Mouse (Mus musculus) embryonic facial prominence, embryonic 11.5 days (tissue): ENCODE measurements around the gene Actg2. TPM values are rescaled to one million over a fixed set of nuclear protein-coding genes. Genes with fewer than 3 reads are reported as not detected.

ENCODE experiments used
- ATAC-seq: fragments of 200-750 bp; cut with Nextera tagmentation; replicated peaks from 2 replicates; pipeline ENCODE4 v1.8.0; 2017; ENCODE audit warnings: low read depth; ENCODE audit not compliant: insufficient number of reproducible peaks, low FRiP score, low TSS enrichment
- DNase-seq: peaks from one replicate; pipeline ENCODE4 v3.0.0-alpha.2; 2015; ENCODE audit warnings: low spot score
- H3K27ac ChIP-seq: fragments of 300-500 bp; sonication (generic); replicated peaks from 2 replicates; pipeline ENCODE4 v1.5.1; 2014; ENCODE audit warnings: mild to moderate bottlenecking, low read depth, low read length, control low read depth
- H3K27me3 ChIP-seq: fragments of 300-500 bp; sonication (generic); 2 replicates; pipeline ENCODE4 v1.6.1; 2014; ENCODE audit warnings: mild to moderate bottlenecking, low read length, moderate library complexity, mixed read lengths; ENCODE audit not compliant: control insufficient read depth, insufficient read depth
- H3K36me3 ChIP-seq: fragments of 300-500 bp; sonication (generic); replicated peaks from 2 replicates; pipeline ENCODE4 v1.6.1; 2014; ENCODE audit warnings: low read depth, mild to moderate bottlenecking, low read length, moderate library complexity, mixed read lengths; ENCODE audit not compliant: control insufficient read depth, insufficient read depth
- H3K4me1 ChIP-seq: fragments of 300-500 bp; sonication (generic); 2 replicates; pipeline ENCODE4 v1.6.1; 2014; ENCODE audit warnings: low read length, mixed read lengths; ENCODE audit not compliant: control insufficient read depth, insufficient read depth
- H3K4me2 ChIP-seq: fragments of 300-500 bp; sonication (generic); 2 replicates; pipeline ENCODE4 v1.6.1; 2014; ENCODE audit warnings: low read depth, mild to moderate bottlenecking, control low read depth, low read length, moderate library complexity
- H3K4me3 ChIP-seq: fragments of 300-500 bp; sonication (generic); 2 replicates; pipeline ENCODE4 v1.5.1; 2014; ENCODE audit warnings: low read depth, low read length, control low read depth
- H3K9ac ChIP-seq: fragments of 300-500 bp; sonication (generic); replicated peaks from 2 replicates; pipeline ENCODE4 v1.6.1; 2014; ENCODE audit warnings: mild to moderate bottlenecking, control low read depth, low read length
- H3K9me3 ChIP-seq: fragments of 300-500 bp; sonication (generic); replicated peaks from 2 replicates; pipeline ENCODE4 v1.6.1; 2016; ENCODE audit warnings: mild to moderate bottlenecking, low read length, inconsistent platforms, mixed read lengths; ENCODE audit not compliant: control insufficient read depth
- WGBS: fragments of 180-500 bp; shearing (Covaris S2); extraction: QIAGEN DNeasy Blood & Tissue Kit; methylation state at CpG from one replicate; pipeline ENCODE4 v1.1.7; 2014; 5-methylcytosine and 5-hydroxymethylcytosine counted together
- polyA plus RNA-seq: library from polyadenylated mRNA; unstranded; fragments of >200 nt; fragmentation: Nextera tagmentation; extraction: Ambion mirVana; gene quantifications from 2 replicates; pipeline ENCODE4 v1.2.1, GENCODE M21; 2014

Gene Actg2
- polyA plus RNA-seq, 1 experiment from 2014 or later, result 2.4 TPM

DNA sequence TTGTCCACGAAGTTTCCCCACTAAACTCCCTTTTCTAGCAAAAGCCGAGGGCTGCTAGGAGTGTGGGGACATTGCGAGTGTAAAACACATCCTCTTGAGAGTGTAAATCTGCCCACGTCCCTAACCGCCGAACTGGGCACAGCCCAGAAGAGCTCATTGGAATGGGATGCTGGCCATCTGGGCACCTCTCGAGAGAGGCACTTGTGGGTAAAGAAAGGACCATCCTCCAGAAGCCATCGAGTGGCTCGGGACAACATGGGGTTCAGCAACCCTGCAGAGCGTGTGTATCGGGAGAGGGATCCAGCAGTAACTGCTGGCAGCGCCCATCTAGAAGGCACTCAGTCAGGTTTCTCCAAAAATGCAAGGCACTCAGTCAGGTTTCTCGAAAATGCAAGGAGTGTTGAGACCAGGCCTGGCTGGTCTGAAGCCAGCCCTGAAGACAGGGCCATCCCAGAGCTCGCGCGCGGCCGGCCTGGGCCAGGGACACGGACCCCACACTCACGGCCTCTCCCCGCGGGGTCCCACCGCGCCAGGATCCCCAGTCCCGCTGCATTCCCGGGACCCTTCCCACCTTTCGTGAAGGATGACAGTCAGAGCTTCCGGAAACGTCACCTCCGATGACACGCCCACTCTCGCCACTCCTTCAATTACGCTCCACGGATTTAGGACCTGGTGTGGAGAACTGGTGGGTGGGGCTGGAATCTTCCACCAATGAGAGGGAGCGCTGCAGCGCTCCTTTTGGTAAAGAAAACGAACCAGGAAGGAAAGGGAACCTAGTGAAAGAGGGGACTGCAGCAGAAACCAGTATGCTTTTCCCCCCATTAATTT is 36.0 kb upstream of the Actg2 start:
- Histone ChIP-seq H3K9me3 (no peaks in the 10 kb centered on the region), H3K4me1 (peaks cover 4% of the 10 kb centered on the region; the same call in 1 of the 2 replicates), H3K27me3 (no peaks in the 10 kb centered on the region), H3K9ac (peak overlapping the region; percentile 67), H3K4me3 (peak overlapping the region; percentile 84), H3K36me3 (no peaks in the 10 kb centered on the region), H3K4me2 (peak overlapping the region; percentile 82), H3K27ac (no peak overlapping the region)
- WGBS, result 5% methylated on average over 37 of the region's 37 CpGs
- DNase-seq (peak; percentile 96), ATAC-seq (peak; percentile 92)

- Histone ChIP-seq H3K36me3 (no peaks in the 10 kb centered on the region), H3K9me3 (no peaks in the 10 kb centered on the region), H3K27ac (no peak overlapping the region), H3K4me2 (no peak overlapping the region), H3K4me1 (peaks cover 4% of the 10 kb centered on the region; the same call in 1 of the 2 replicates), H3K27me3 (no peaks in the 10 kb centered on the region), H3K9ac (no peak overlapping the region), H3K4me3 (no peak overlapping the region)
- DNase-seq (no peak), ATAC-seq (no peak)
- 69% methylated on average over 20 of the region's 20 CpGs for WGBS
Measured at GRCm38 (mm10) chr6:83568901-83569862, 33.1 kb upstream of the Actg2 start.

GRCm38 (mm10) chr6:83555972-83556371 is 19.9 kb upstream of the Actg2 start:
- ATAC-seq, result no peak
- no peaks in the 10 kb centered on the region; the same call in 1 of the 2 replicates for H3K36me3 ChIP-seq
- WGBS, result 93% methylated on average over 6 of the region's 6 CpGs

GRCm38 (mm10) chr6:83548346-83548745 is 12.3 kb upstream of the Actg2 start:
- ATAC-seq (no peak), DNase-seq (no peak)
- Histone ChIP-seq H3K4me1 (no peaks in the 10 kb centered on the region), H3K9me3 (no peaks in the 10 kb centered on the region), H3K27me3 (no peaks in the 10 kb centered on the region), H3K9ac (no peak overlapping the region), H3K4me2 (no peak overlapping the region), H3K4me3 (no peak overlapping the region), H3K36me3 (no peaks in the 10 kb centered on the region), H3K27ac (no peak overlapping the region)
- 52% methylated on average over 5 of the region's 5 CpGs for WGBS

More at GRCm38 (mm10) chr6:83555972-83556371, 19.9 kb upstream of the Actg2 start:
- no peak for DNase-seq
- Histone ChIP-seq H3K4me3 (no peak overlapping the region), H3K27ac (no peak overlapping the region), H3K4me1 (no peaks in the 10 kb centered on the region), H3K4me2 (no peak overlapping the region), H3K9me3 (no peaks in the 10 kb centered on the region), H3K27me3 (no peaks in the 10 kb centered on the region), H3K9ac (no peak overlapping the region)

GRCm38 (mm10) chr6:83545778-83546177 is 9.7 kb upstream of the Actg2 start:
- no peak for DNase-seq
- H3K9me3 ChIP-seq, result no peaks in the 10 kb centered on the region
- ATAC-seq, result no peak
- H3K9ac ChIP-seq, result no peak overlapping the region
- 67% methylated on average over 3 of the region's 3 CpGs for WGBS
- H3K4me1 ChIP-seq, result no peaks in the 10 kb centered on the region
- H3K4me3 ChIP-seq, result no peak overlapping the region
- no peaks in the 10 kb centered on the region for H3K36me3 ChIP-seq
- no peak overlapping the region for H3K4me2 ChIP-seq
- no peak overlapping the region for H3K27ac ChIP-seq
- H3K27me3 ChIP-seq, result no peaks in the 10 kb centered on the region

GRCm38 (mm10) chr6:83541756-83542456 is 5.8 kb upstream of the Actg2 start:
- no peak for DNase-seq
- no peaks in the 10 kb centered on the region for H3K4me1 ChIP-seq
- H3K9ac ChIP-seq, result no peak overlapping the region
- no peak for ATAC-seq
- no peaks in the 10 kb centered on the region for H3K9me3 ChIP-seq
- 77% methylated on average over 11 of the region's 11 CpGs for WGBS
- H3K27ac ChIP-seq, result no peak overlapping the region
- no peak overlapping the region for H3K4me3 ChIP-seq
- H3K27me3 ChIP-seq, result no peaks in the 10 kb centered on the region
- no peak overlapping the region for H3K4me2 ChIP-seq
- no peaks in the 10 kb centered on the region for H3K36me3 ChIP-seq

GRCm38 (mm10) chr6:83540017-83540416 is 4.0 kb upstream of the Actg2 start:
- no peak for ATAC-seq

More at GRCm38 (mm10) chr6:83540017-83540416, 4.0 kb upstream of the Actg2 start:
- no peak overlapping the region for H3K4me2 ChIP-seq
- no peaks in the 10 kb centered on the region for H3K4me1 ChIP-seq
- no peaks in the 10 kb centered on the region for H3K9me3 ChIP-seq
- DNase-seq, result no peak
- no peak overlapping the region for H3K9ac ChIP-seq
- H3K27ac ChIP-seq, result no peak overlapping the region
- 37% methylated on average over 4 of the region's 4 CpGs for WGBS
- H3K4me3 ChIP-seq, result no peak overlapping the region
- H3K27me3 ChIP-seq, result no peaks in the 10 kb centered on the region
- H3K36me3 ChIP-seq, result no peaks in the 10 kb centered on the region
